15 mouse cellular contexts compared by ENCODE assay signal in the genomic region with DNA sequence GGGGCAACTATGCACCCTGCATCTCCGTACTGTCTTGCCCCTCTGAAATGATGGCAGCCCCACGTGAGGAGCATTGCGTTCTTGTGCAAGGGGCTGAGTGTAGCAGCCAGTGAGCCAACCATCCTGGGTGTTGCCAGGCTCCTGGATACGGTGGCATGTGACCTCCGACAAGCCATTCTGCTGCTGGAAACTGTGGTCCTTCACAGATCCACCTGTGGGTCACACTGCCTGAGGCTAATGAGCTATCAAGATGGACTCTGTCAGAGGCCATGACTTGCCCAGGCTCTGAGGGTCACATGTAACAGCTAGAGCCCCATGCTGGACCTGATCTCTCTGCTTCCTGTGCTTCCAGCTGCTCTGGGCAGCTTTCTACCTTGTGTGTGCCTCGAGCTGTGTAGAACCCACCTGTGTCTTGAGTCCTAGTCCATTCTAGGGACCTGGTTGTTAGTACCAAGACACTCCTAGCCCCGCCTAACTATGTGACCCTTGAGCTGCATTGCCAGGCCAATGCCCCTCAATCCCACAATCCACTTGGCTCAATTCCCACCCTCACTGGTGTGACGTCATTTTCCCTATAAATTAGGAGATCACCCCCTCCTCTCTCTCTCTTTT. TPM values are rescaled to one million over a fixed set of nuclear protein-coding genes. Genes with fewer than 3 reads are reported as not detected.
DNase-seq lines count a peak whose midpoint lies in the region; ATAC-seq and TF ChIP-seq lines count a peak whose summit lies in the region.
"Had no signal": no experiment of that assay in that cellular context is flagged by ENCODE, and none has a peak within 500 bp of the region (broad histone marks: within the 10 kb centered on the region; RNA-seq: fewer than 3 reads in every experiment).

No protein-coding gene starts in this region.

- no peak overlapping the region for H3K9ac ChIP-seq in forebrain, embryonic 12.5 days
- no peak overlapping the region for H3K9ac ChIP-seq in forebrain, embryonic 11.5 days (ENCODE audit: low read length)
- 0 out of 2 replicates have a peak overlapping the region, but pooled peaks have one; percentile 31 for H3K9ac ChIP-seq in hindbrain, embryonic 16.5 days (ENCODE audit: low read depth, low read length)
- no peak overlapping the region for H3K9ac ChIP-seq in midbrain, embryonic 13.5 days (replicated peaks)
- H3K9ac ChIP-seq in kidney, embryonic 14.5 days (ENCODE audit: low read depth, low read length), result no peak overlapping the region

- peak overlapping the region; percentile 31 for H3K4me2 ChIP-seq in forebrain, embryonic 12.5 days
- H3K4me2 ChIP-seq in forebrain, embryonic 11.5 days (ENCODE audit: low read depth, low read length, severe bottlenecking), result no peak overlapping the region
- peak overlapping the region; percentile 40 for H3K4me2 ChIP-seq in hindbrain, embryonic 16.5 days (ENCODE audit: low read length)
- H3K4me2 ChIP-seq in midbrain, embryonic 13.5 days (replicated peaks), result peak overlapping the region; percentile 90
- H3K4me2 ChIP-seq in kidney, embryonic 14.5 days (replicated peaks; ENCODE audit: low read depth, low read length), result no peak overlapping the region
- H3K4me2 ChIP-seq: heart, embryonic 11.5 days had no signal

- H3K4me3 ChIP-seq in forebrain, embryonic 12.5 days (replicated peaks), result no peak overlapping the region
- no peak overlapping the region for H3K4me3 ChIP-seq in forebrain, embryonic 11.5 days (ENCODE audit: low read depth, low read length)
- H3K4me3 ChIP-seq in G1E (ENCODE audit: low read depth, low read length), result peak overlapping the region; percentile 20; the same call in 1 of the 2 replicates
- H3K4me3 ChIP-seq in hindbrain, embryonic 16.5 days (ENCODE audit: low read length), result peak overlapping the region; percentile 9; the same call in 1 of the 2 replicates
- peak overlapping the region; percentile 98 for H3K4me3 ChIP-seq in midbrain, embryonic 13.5 days (replicated peaks)
- no peak overlapping the region for H3K4me3 ChIP-seq in kidney, embryonic 14.5 days (ENCODE audit: low read length)

- 85% methylated on average over 8 of the region's 8 CpGs for WGBS in forebrain, embryonic 12.5 days
- WGBS in forebrain, embryonic 11.5 days, result 82% methylated on average over 8 of the region's 8 CpGs
- WGBS in hindbrain, embryonic 16.5 days, result 79% methylated on average over 8 of the region's 8 CpGs
- WGBS in midbrain, embryonic 13.5 days, result 81% methylated on average over 8 of the region's 8 CpGs
- WGBS in kidney, embryonic 14.5 days, result 72% methylated on average over 8 of the region's 8 CpGs

- peaks cover 51% of the 10 kb centered on the region for H3K36me3 ChIP-seq in forebrain, embryonic 12.5 days (replicated peaks)
- H3K36me3 ChIP-seq in forebrain, embryonic 11.5 days (ENCODE audit: control insufficient read depth, insufficient read depth, low read length), result peaks cover 15% of the 10 kb centered on the region
- H3K36me3 ChIP-seq in G1E (replicated peaks), result no peaks in the 10 kb centered on the region
- H3K36me3 ChIP-seq in hindbrain, embryonic 16.5 days (ENCODE audit: control insufficient read depth, insufficient read depth, low read length), result peaks cover 28% of the 10 kb centered on the region
- H3K36me3 ChIP-seq in midbrain, embryonic 13.5 days, result peaks cover 46% of the 10 kb centered on the region
- no peaks in the 10 kb centered on the region for H3K36me3 ChIP-seq in kidney, embryonic 14.5 days (ENCODE audit: control insufficient read depth, insufficient read depth, low read length)

- no peak for TF ChIP-seq CTCF in G1E (IDR thresholded peaks at IDR 0.05; ENCODE audit: low read depth, low read length)

- H3K27ac ChIP-seq in forebrain, embryonic 12.5 days, result no peak overlapping the region
- H3K27ac ChIP-seq in forebrain, embryonic 11.5 days (ENCODE audit: low read depth, low read length), result no peak overlapping the region
- H3K27ac ChIP-seq in hindbrain, embryonic 16.5 days (ENCODE audit: low read depth, low read length), result no peak overlapping the region
- 0 out of 2 replicates have a peak overlapping the region, but pooled peaks have one; percentile 7 for H3K27ac ChIP-seq in midbrain, embryonic 13.5 days
- H3K27ac ChIP-seq in kidney, embryonic 14.5 days (ENCODE audit: low read depth, low read length), result no peak overlapping the region

- H3K9me3 ChIP-seq in forebrain, embryonic 12.5 days, result no peaks in the 10 kb centered on the region
- no peaks in the 10 kb centered on the region for H3K9me3 ChIP-seq in forebrain, embryonic 11.5 days (ENCODE audit: control insufficient read depth, low read length)
- H3K9me3 ChIP-seq in G1E (replicated peaks), result no peaks in the 10 kb centered on the region
- no peaks in the 10 kb centered on the region for H3K9me3 ChIP-seq in hindbrain, embryonic 16.5 days (ENCODE audit: control insufficient read depth, low read length)
- H3K9me3 ChIP-seq in midbrain, embryonic 13.5 days, result no peaks in the 10 kb centered on the region
- no peaks in the 10 kb centered on the region for H3K9me3 ChIP-seq in kidney, embryonic 14.5 days (ENCODE audit: control insufficient read depth, low read length)

- peaks cover 39% of the 10 kb centered on the region for H3K4me1 ChIP-seq in forebrain, embryonic 12.5 days
- peaks cover 5% of the 10 kb centered on the region for H3K4me1 ChIP-seq in forebrain, embryonic 11.5 days (replicated peaks; ENCODE audit: control insufficient read depth, insufficient read depth, low read length)
- peaks cover 41% of the 10 kb centered on the region for H3K4me1 ChIP-seq in G1E (ENCODE audit: insufficient read depth, low read depth, low read length)
- H3K4me1 ChIP-seq in hindbrain, embryonic 16.5 days (ENCODE audit: control insufficient read depth, insufficient read depth, low read depth, low read length), result peaks cover 19% of the 10 kb centered on the region
- peaks cover 61% of the 10 kb centered on the region for H3K4me1 ChIP-seq in midbrain, embryonic 13.5 days (replicated peaks)
- no peaks in the 10 kb centered on the region for H3K4me1 ChIP-seq in kidney, embryonic 14.5 days (ENCODE audit: control insufficient read depth, insufficient read depth, low read length)

- DNase-seq in forebrain, embryonic 11.5 days (ENCODE audit: low spot score), result no peak
- DNase-seq in G1E (ENCODE audit: low spot score), result peak; percentile 0
- DNase-seq in lung, postnatal 10 days, result no peak
- DNase-seq in layer of hippocampus, adult 9-10 months (ENCODE audit: low spot score), result no peak
- DNase-seq: cerebellum, adult 9-11 months; lung, adult 2 months; spleen, adult 18-20 months had no signal

- ATAC-seq in forebrain, embryonic 12.5 days (ENCODE audit: low FRiP score), result no peak
- no peak for ATAC-seq in forebrain, embryonic 11.5 days (replicated peaks; ENCODE audit: low FRiP score)
- ATAC-seq in G1E (ENCODE audit: extremely low read depth, insufficient number of reproducible peaks, low FRiP score, poor library complexity, severe bottlenecking), result no peak
- no peak for ATAC-seq in hindbrain, embryonic 16.5 days
- ATAC-seq in midbrain, embryonic 13.5 days, result no peak
- ATAC-seq in kidney, embryonic 14.5 days (ENCODE audit: low FRiP score, low TSS enrichment), result no peak
- ATAC-seq: inflammation-experienced regulatory T-cells, adult 6 months had no signal

- H3K27me3 ChIP-seq in forebrain, embryonic 12.5 days, result no peaks in the 10 kb centered on the region
- no peaks in the 10 kb centered on the region for H3K27me3 ChIP-seq in forebrain, embryonic 11.5 days (ENCODE audit: control insufficient read depth, insufficient read depth, low read length)
- peaks cover 31% of the 10 kb centered on the region for H3K27me3 ChIP-seq in G1E (ENCODE audit: insufficient read depth, low read length)
- no peaks in the 10 kb centered on the region for H3K27me3 ChIP-seq in hindbrain, embryonic 16.5 days (replicated peaks; ENCODE audit: control insufficient read depth, insufficient read depth, low read length)
- H3K27me3 ChIP-seq in midbrain, embryonic 13.5 days, result no peaks in the 10 kb centered on the region
- peaks cover 21% of the 10 kb centered on the region for H3K27me3 ChIP-seq in kidney, embryonic 14.5 days (ENCODE audit: control insufficient read depth, insufficient read depth, low read length)

RNA-seq across cellular contexts. Expression of gene Tubb3, which starts 5.8 kb away (rescaled TPM):
- 827 and 897 TPM in 2 replicates for polyA plus RNA-seq in forebrain, embryonic 12.5 days (2016; fragmentation: Nextera tagmentation; extraction: Ambion mirVana)
- 556 and 641 TPM in 2 replicates for polyA plus RNA-seq in forebrain, embryonic 11.5 days (2014; fragmentation: Nextera tagmentation; extraction: Ambion mirVana)
- total RNA-seq in G1E (2014; fragmentation: Nextera tagmentation), result not detected in 2 replicates
- 0.41 and 0.71 TPM in 2 replicates for total RNA-seq in G1E (2017)
- 0.14 and 0.22 TPM in 2 replicates for polyA plus RNA-seq in G1E (2012)
- 1,869 and 1,947 TPM in 2 replicates for polyA plus RNA-seq in hindbrain, embryonic 16.5 days (2015; fragmentation: Nextera tagmentation; extraction: Ambion mirVana)
- 1,993 and 2,050 TPM in 2 replicates for polyA plus RNA-seq in midbrain, embryonic 13.5 days (2015; fragmentation: Nextera tagmentation; extraction: Ambion mirVana)
- 1.2 and 1.9 TPM in 2 replicates for polyA plus RNA-seq in kidney, embryonic 14.5 days (2014; fragmentation: Nextera tagmentation; extraction: Ambion mirVana)

RNA-seq across cellular contexts. Expression of gene Def8, which starts 6.3 kb away (rescaled TPM):
- polyA plus RNA-seq in forebrain, embryonic 12.5 days (2016; fragmentation: Nextera tagmentation; extraction: Ambion mirVana), result 42.9 and 46.6 TPM in 2 replicates
- 46.3 and 48.1 TPM in 2 replicates for polyA plus RNA-seq in forebrain, embryonic 11.5 days (2014; fragmentation: Nextera tagmentation; extraction: Ambion mirVana)
- total RNA-seq in G1E (2014; fragmentation: Nextera tagmentation) (14.4 and 18.6 TPM in 2 replicates), G1E (2017) (12.6 and 15.1 TPM in 2 replicates)
- 11.4 and 16.7 TPM in 2 replicates for polyA plus RNA-seq in G1E (2012)
- 50.5 and 53.5 TPM in 2 replicates for polyA plus RNA-seq in hindbrain, embryonic 16.5 days (2015; fragmentation: Nextera tagmentation; extraction: Ambion mirVana)
- 41.7 and 42.8 TPM in 2 replicates for polyA plus RNA-seq in midbrain, embryonic 13.5 days (2015; fragmentation: Nextera tagmentation; extraction: Ambion mirVana)
- 24.2 and 35.7 TPM in 2 replicates for polyA plus RNA-seq in kidney, embryonic 14.5 days (2014; fragmentation: Nextera tagmentation; extraction: Ambion mirVana)

RNA-seq across cellular contexts. Expression of gene Mc1r, which starts 10.1 kb away (rescaled TPM):
- 0.13 and 0.14 TPM in 2 replicates for polyA plus RNA-seq in forebrain, embryonic 12.5 days (2016; fragmentation: Nextera tagmentation; extraction: Ambion mirVana)
- polyA plus RNA-seq in forebrain, embryonic 11.5 days (2014; fragmentation: Nextera tagmentation; extraction: Ambion mirVana), result 0.16 and 0.31 TPM in 2 replicates
- total RNA-seq in G1E (2014; fragmentation: Nextera tagmentation) (not detected in 2 replicates), G1E (2017) (0.12 and 0.27 TPM in 2 replicates)
- polyA plus RNA-seq in G1E (2012), result 0.01 and 0.02 TPM in 2 replicates
- polyA plus RNA-seq in hindbrain, embryonic 16.5 days (2015; fragmentation: Nextera tagmentation; extraction: Ambion mirVana), result 0.05 and 0.10 TPM in 2 replicates
- 0.17 and 0.31 TPM in 2 replicates for polyA plus RNA-seq in midbrain, embryonic 13.5 days (2015; fragmentation: Nextera tagmentation; extraction: Ambion mirVana)
- not detected in 2 replicates for polyA plus RNA-seq in kidney, embryonic 14.5 days (2014; fragmentation: Nextera tagmentation; extraction: Ambion mirVana)
- polyA plus RNA-seq: embryonic facial prominence, embryonic 11.5 days; heart, embryonic 11.5 days; inflammation-experienced regulatory T-cells, adult 6 months; large intestine, adult 2 months; lung, adult 2 months had no signal

RNA-seq across cellular contexts. Expression of gene Tcf25, which starts 43.5 kb away (rescaled TPM):
- 174 and 194 TPM in 2 replicates for polyA plus RNA-seq in forebrain, embryonic 12.5 days (2016; fragmentation: Nextera tagmentation; extraction: Ambion mirVana)
- 166 and 186 TPM in 2 replicates for polyA plus RNA-seq in forebrain, embryonic 11.5 days (2014; fragmentation: Nextera tagmentation; extraction: Ambion mirVana)
- total RNA-seq in G1E (2014; fragmentation: Nextera tagmentation) (123 and 130 TPM in 2 replicates), G1E (2017) (125 and 133 TPM in 2 replicates)
- 84.3 and 91.6 TPM in 2 replicates for polyA plus RNA-seq in G1E (2012)
- polyA plus RNA-seq in hindbrain, embryonic 16.5 days (2015; fragmentation: Nextera tagmentation; extraction: Ambion mirVana), result 396 and 405 TPM in 2 replicates
- 238 and 263 TPM in 2 replicates for polyA plus RNA-seq in midbrain, embryonic 13.5 days (2015; fragmentation: Nextera tagmentation; extraction: Ambion mirVana)
- polyA plus RNA-seq in kidney, embryonic 14.5 days (2014; fragmentation: Nextera tagmentation; extraction: Ambion mirVana), result 115 and 157 TPM in 2 replicates

Comparison
In these comparisons a context has a peak if more than half of its experiments do, and no peak if none do; other contexts are left out.
1. H3K4me2 ChIP-seq: peak in forebrain, embryonic 12.5 days (single experiment), hindbrain, embryonic 16.5 days (single experiment) and midbrain, embryonic 13.5 days (single experiment); none in forebrain, embryonic 11.5 days (single experiment) and kidney, embryonic 14.5 days (single experiment).
2. H3K4me3 ChIP-seq: peak in G1E (single experiment), hindbrain, embryonic 16.5 days (single experiment) and midbrain, embryonic 13.5 days (single experiment); none in forebrain, embryonic 12.5 days (single experiment), forebrain, embryonic 11.5 days (single experiment) and kidney, embryonic 14.5 days (single experiment).
3. RNA of gene Tubb3, which starts 5.8 kb away (polyA plus RNA-seq): 1,993 to 2,050 TPM in midbrain, embryonic 13.5 days, 1,869 to 1,947 TPM in hindbrain, embryonic 16.5 days, 827 to 897 TPM in forebrain, embryonic 12.5 days and 556 to 641 TPM in forebrain, embryonic 11.5 days; 1.2 to 1.9 TPM in kidney, embryonic 14.5 days and 0.14 to 0.22 TPM in G1E; every median in the first group is over 100 times any median in the second.